Mouse (Mus musculus): ENCODE measurements around the gene Spaca4. TPM values are rescaled to one million over a fixed set of nuclear protein-coding genes. Genes with fewer than 3 reads are reported as not detected.
A peak's percentile ranks its signal among the peaks of the same experiment; 100 is the strongest.

The Spaca4 gene
- total and polyA plus RNA-seq, 3 experiments: not detected

GRCm38 (mm10) chr7:45741308-45741707 is 15.7 kb upstream of the Spaca4 start:
- WGBS: 83% methylated on average over 12 of the region's 12 CpGs
- Histone ChIP-seq H3K9ac (ENCODE audit: low read depth, low read length) (no peak overlapping the region), H3K4me3 (no peak overlapping the region), H3K4me1 (ENCODE audit: control insufficient read depth, insufficient read depth, low read length) (no peaks in the 10 kb centered on the region), H3K27ac (no peak overlapping the region), H3K27me3 (ENCODE audit: control insufficient read depth, insufficient read depth, low read length) (no peaks in the 10 kb centered on the region), H3K79me2 (replicated peaks; ENCODE audit: control insufficient read depth, insufficient read depth, low read length) (no peaks in the 10 kb centered on the region), H3K36me3 (ENCODE audit: control insufficient read depth, insufficient read depth, low read length) (no peaks in the 10 kb centered on the region)
- no peak for TF ChIP-seq POLR2A (IDR thresholded peaks at IDR 0.05; ENCODE audit: insufficient read depth, low read depth, low read length)
- no peak for TF ChIP-seq CTCF (IDR thresholded peaks at IDR 0.05)
- TF ChIP-seq EP300 (IDR thresholded peaks at IDR 0.05; ENCODE audit: insufficient read depth, low read depth, low read length): no peak
- no peak for DNase-seq
- intact Hi-C loops (cut with DNase I): no loop called here

- Histone ChIP-seq H3K9ac (ENCODE audit: low read depth, low read length) (no peak overlapping the region), H3K27me3 (ENCODE audit: control insufficient read depth, insufficient read depth, low read length) (no peaks in the 10 kb centered on the region), H3K4me3 (no peak overlapping the region), H3K27ac (no peak overlapping the region), H3K36me3 (ENCODE audit: control insufficient read depth, insufficient read depth, low read length) (no peaks in the 10 kb centered on the region), H3K79me2 (replicated peaks; ENCODE audit: control insufficient read depth, insufficient read depth, low read length) (no peaks in the 10 kb centered on the region), H3K4me1 (ENCODE audit: control insufficient read depth, insufficient read depth, low read length) (no peaks in the 10 kb centered on the region)
- intact Hi-C loops (cut with DNase I): loop anchor here (1.0 to 2.0 kb wide), 3 partner anchors 61 to 269 kb away; no protein-coding TSS in a partner anchor
- WGBS: 69% methylated on average over 10 of the region's 10 CpGs
- DNase-seq: no peak
- no peak for TF ChIP-seq EP300 (IDR thresholded peaks at IDR 0.05; ENCODE audit: insufficient read depth, low read depth, low read length)
Measured at GRCm38 (mm10) chr7:45739820-45740219, 14.2 kb upstream of the Spaca4 start.

GRCm38 (mm10) chr7:45739162-45739763 is 13.7 kb upstream of the Spaca4 start:
- intact Hi-C loops (cut with DNase I): loop anchor here (1.0 to 2.0 kb wide), 3 partner anchors 62 to 270 kb away; no protein-coding TSS in a partner anchor
- Histone ChIP-seq H3K27me3 (ENCODE audit: control insufficient read depth, insufficient read depth, low read length) (no peaks in the 10 kb centered on the region), H3K36me3 (ENCODE audit: control insufficient read depth, insufficient read depth, low read length) (no peaks in the 10 kb centered on the region), H3K4me1 (ENCODE audit: control insufficient read depth, insufficient read depth, low read length) (no peaks in the 10 kb centered on the region), H3K9ac (ENCODE audit: low read depth, low read length) (no peak overlapping the region), H3K4me3 (no peak overlapping the region), H3K79me2 (replicated peaks; ENCODE audit: control insufficient read depth, insufficient read depth, low read length) (no peaks in the 10 kb centered on the region), H3K27ac (no peak overlapping the region)
- TF ChIP-seq EP300 (IDR thresholded peaks at IDR 0.05; ENCODE audit: insufficient read depth, low read depth, low read length) (peak; percentile 72; the same call in 1 of the 2 replicates), CTCF (IDR thresholded peaks at IDR 0.05) (peak; percentile 91), POLR2A (IDR thresholded peaks at IDR 0.05; ENCODE audit: insufficient read depth, low read depth, low read length) (no peak)
- DNase-seq: peak; percentile 73 to 74
- 7% methylated on average over 9 of the region's 9 CpGs for WGBS

- no peak for DNase-seq
- Histone ChIP-seq H3K9ac (ENCODE audit: low read depth, low read length) (no peak overlapping the region), H3K27me3 (ENCODE audit: control insufficient read depth, insufficient read depth, low read length) (no peaks in the 10 kb centered on the region), H3K36me3 (ENCODE audit: control insufficient read depth, insufficient read depth, low read length) (no peaks in the 10 kb centered on the region), H3K4me1 (ENCODE audit: control insufficient read depth, insufficient read depth, low read length) (no peaks in the 10 kb centered on the region), H3K79me2 (replicated peaks; ENCODE audit: control insufficient read depth, insufficient read depth, low read length) (no peaks in the 10 kb centered on the region), H3K4me3 (no peak overlapping the region), H3K27ac (no peak overlapping the region)
- 66% methylated on average over 5 of the region's 5 CpGs for WGBS
- TF ChIP-seq CTCF (IDR thresholded peaks at IDR 0.05) (no peak), EP300 (IDR thresholded peaks at IDR 0.05; ENCODE audit: insufficient read depth, low read depth, low read length) (no peak), POLR2A (IDR thresholded peaks at IDR 0.05; ENCODE audit: insufficient read depth, low read depth, low read length) (no peak)
- intact Hi-C loops (cut with DNase I): no loop called here
Measured at GRCm38 (mm10) chr7:45733477-45733876, 7.9 kb upstream of the Spaca4 start.

GRCm38 (mm10) chr7:45730727-45731431 is 5.3 kb upstream of the Spaca4 start:
- Histone ChIP-seq H3K27ac (no peak overlapping the region), H3K27me3 (ENCODE audit: control insufficient read depth, insufficient read depth, low read length) (no peaks in the 10 kb centered on the region), H3K4me1 (ENCODE audit: control insufficient read depth, insufficient read depth, low read length) (no peaks in the 10 kb centered on the region), H3K4me3 (no peak overlapping the region), H3K36me3 (ENCODE audit: control insufficient read depth, insufficient read depth, low read length) (no peaks in the 10 kb centered on the region), H3K79me2 (replicated peaks; ENCODE audit: control insufficient read depth, insufficient read depth, low read length) (no peaks in the 10 kb centered on the region), H3K9ac (ENCODE audit: low read depth, low read length) (no peak overlapping the region)
- intact Hi-C loops (cut with DNase I): no loop called here
- WGBS: 29% methylated on average over 16 of the region's 16 CpGs
- no peak for DNase-seq
- TF ChIP-seq EP300 (IDR thresholded peaks at IDR 0.05; ENCODE audit: insufficient read depth, low read depth, low read length) (no peak), CTCF (IDR thresholded peaks at IDR 0.05) (peak; percentile 35), POLR2A (IDR thresholded peaks at IDR 0.05; ENCODE audit: insufficient read depth, low read depth, low read length) (no peak)

- no peak overlapping the region for H3K27ac ChIP-seq
- DNase-seq: no peak
- H3K27me3 ChIP-seq (ENCODE audit: control insufficient read depth, insufficient read depth, low read length): no peaks in the 10 kb centered on the region
- TF ChIP-seq POLR2A (IDR thresholded peaks at IDR 0.05; ENCODE audit: insufficient read depth, low read depth, low read length) (no peak), EP300 (IDR thresholded peaks at IDR 0.05; ENCODE audit: insufficient read depth, low read depth, low read length) (no peak), CTCF (IDR thresholded peaks at IDR 0.05) (no peak)
- H3K9ac ChIP-seq (ENCODE audit: low read depth, low read length): no peak overlapping the region
- H3K4me3 ChIP-seq: no peak overlapping the region
- no peaks in the 10 kb centered on the region for H3K4me1 ChIP-seq (ENCODE audit: control insufficient read depth, insufficient read depth, low read length)
- intact Hi-C loops (cut with DNase I): no loop called here
- WGBS: 71% methylated on average over 3 of the region's 3 CpGs
- H3K36me3 ChIP-seq (ENCODE audit: control insufficient read depth, insufficient read depth, low read length): no peaks in the 10 kb centered on the region
- no peaks in the 10 kb centered on the region for H3K79me2 ChIP-seq (replicated peaks; ENCODE audit: control insufficient read depth, insufficient read depth, low read length)
Measured at GRCm38 (mm10) chr7:45727625-45728024, 2.0 kb upstream of the Spaca4 start.

Data from heart, adult 2 months (tissue).